Mouse (Mus musculus): ENCODE data around the gene Echdc2. TPM values are rescaled to one million over a fixed set of nuclear protein-coding genes. Genes with fewer than 3 reads are reported as not detected.

Echdc2 gene
- polyA plus RNA-seq, 1 experiment from 2014 or later: 15.4 TPM

DNA sequence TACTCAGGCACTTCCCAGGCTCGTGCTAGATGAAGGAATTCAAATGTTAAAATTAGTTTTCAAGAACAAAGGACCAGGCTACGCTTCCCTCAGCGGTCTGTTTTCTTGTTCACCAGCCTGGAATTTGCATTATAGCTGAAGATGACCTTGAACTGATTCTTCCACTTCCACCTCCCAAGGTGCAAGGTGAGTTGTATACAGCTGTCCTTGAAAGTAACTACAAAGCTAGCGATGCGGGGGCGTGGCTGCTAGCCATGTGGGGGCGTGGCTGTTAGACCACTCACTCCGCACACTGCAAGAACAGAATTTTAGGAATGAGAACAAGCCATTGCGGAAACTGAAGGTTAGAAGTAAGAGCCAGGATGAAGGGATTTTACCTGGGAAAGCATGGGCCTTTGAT lies 53.8 kb downstream of the Echdc2 start:
- Histone ChIP-seq H3K4me3 (ENCODE audit: low read depth, low read length) (no peak overlapping the region), H3K9ac (ENCODE audit: low read length) (no peak overlapping the region), H3K4me2 (ENCODE audit: low read depth) (no peak overlapping the region), H3K27me3 (ENCODE audit: control insufficient read depth, insufficient read depth, low read length) (peaks cover 34% of the 10 kb centered on the region), H3K27ac (ENCODE audit: low read depth, low read length) (no peak overlapping the region), H3K9me3 (ENCODE audit: control insufficient read depth, low read length) (no peaks in the 10 kb centered on the region), H3K4me1 (ENCODE audit: control insufficient read depth, insufficient read depth, low read length) (no peaks in the 10 kb centered on the region), H3K36me3 (ENCODE audit: control insufficient read depth, insufficient read depth, low read length) (no peaks in the 10 kb centered on the region)
- DNase-seq (ENCODE audit: low spot score) (peak; percentile 23), ATAC-seq (ENCODE audit: insufficient read depth, low FRiP score, low TSS enrichment) (no peak)
- 5% methylated on average over 9 of the region's 9 CpGs for WGBS

DNA sequence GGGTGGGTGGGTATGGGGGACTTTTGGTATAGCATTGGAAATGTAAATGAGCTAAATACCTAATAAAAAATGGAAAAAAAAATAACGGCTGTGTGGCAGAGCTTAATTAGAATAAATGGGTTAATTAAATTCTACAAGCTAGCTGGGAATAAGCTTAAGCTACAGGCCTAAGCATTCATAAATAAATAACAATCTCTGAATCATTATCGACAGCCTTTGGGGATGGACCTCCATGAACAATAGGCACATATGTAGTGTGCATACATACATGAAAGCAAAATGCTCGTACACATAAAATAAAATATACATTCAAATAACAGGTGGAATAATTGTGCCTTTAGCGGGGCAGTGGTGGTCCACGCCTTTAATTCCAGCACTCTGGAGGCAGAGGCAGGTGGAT lies 57.3 kb downstream of the Echdc2 start:
- H3K36me3 ChIP-seq (ENCODE audit: control insufficient read depth, insufficient read depth, low read length): no peaks in the 10 kb centered on the region
- H3K4me1 ChIP-seq (ENCODE audit: control insufficient read depth, insufficient read depth, low read length): no peaks in the 10 kb centered on the region
- no peak for DNase-seq (ENCODE audit: low spot score)
- H3K4me2 ChIP-seq (ENCODE audit: low read depth): no peak overlapping the region
- H3K9me3 ChIP-seq (ENCODE audit: control insufficient read depth, low read length): no peaks in the 10 kb centered on the region
- ATAC-seq (ENCODE audit: insufficient read depth, low FRiP score, low TSS enrichment): no peak
- H3K27me3 ChIP-seq (ENCODE audit: control insufficient read depth, insufficient read depth, low read length): peaks cover 21% of the 10 kb centered on the region
- no peak overlapping the region for H3K27ac ChIP-seq (ENCODE audit: low read depth, low read length)
- no peak overlapping the region for H3K9ac ChIP-seq (ENCODE audit: low read length)
- no peak overlapping the region for H3K4me3 ChIP-seq (ENCODE audit: low read depth, low read length)
- WGBS: 94% methylated on average over 5 of the region's 5 CpGs

DNA sequence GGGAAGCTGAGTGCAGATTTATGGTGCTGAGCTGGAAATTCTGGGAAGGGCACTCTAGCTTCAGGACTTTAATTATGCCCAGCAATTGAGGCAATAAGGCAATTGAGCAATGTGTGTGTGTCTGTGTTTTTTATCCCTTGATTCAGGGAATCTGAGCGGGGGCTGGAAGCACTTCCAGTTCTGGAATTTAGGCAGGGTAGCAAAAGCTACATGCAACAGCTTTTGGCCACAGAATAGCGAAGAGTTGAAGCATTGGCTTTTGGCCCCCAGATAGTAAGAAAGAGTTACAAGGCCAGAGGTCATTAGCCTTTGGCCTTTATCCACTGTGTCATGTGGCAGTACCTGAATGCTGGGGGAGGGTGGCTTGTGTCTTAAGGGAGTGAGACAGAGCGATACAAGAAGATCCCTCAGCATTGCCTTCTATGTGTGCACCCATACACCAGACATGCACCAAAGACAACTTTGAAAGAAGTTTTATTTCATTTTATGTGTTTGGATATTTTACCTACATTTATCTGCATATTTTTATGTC lies 60.2 kb downstream of the Echdc2 start:
- DNase-seq (ENCODE audit: low spot score) (no peak), ATAC-seq (ENCODE audit: insufficient read depth, low FRiP score, low TSS enrichment) (no peak)
- H3K9ac ChIP-seq (ENCODE audit: low read length): no peak overlapping the region
- H3K36me3 ChIP-seq (ENCODE audit: control insufficient read depth, insufficient read depth, low read length): no peaks in the 10 kb centered on the region
- no peak overlapping the region for H3K27ac ChIP-seq (ENCODE audit: low read depth, low read length)
- no peak overlapping the region for H3K4me3 ChIP-seq (ENCODE audit: low read depth, low read length)
- no peaks in the 10 kb centered on the region for H3K27me3 ChIP-seq (ENCODE audit: control insufficient read depth, insufficient read depth, low read length)
- 41% methylated on average over 3 of the region's 3 CpGs for WGBS
- H3K9me3 ChIP-seq (ENCODE audit: control insufficient read depth, low read length): no peaks in the 10 kb centered on the region
- H3K4me1 ChIP-seq (ENCODE audit: control insufficient read depth, insufficient read depth, low read length): no peaks in the 10 kb centered on the region
- no peak overlapping the region for H3K4me2 ChIP-seq (ENCODE audit: low read depth)

Other genes with a start within 250 kb of the Echdc2 start
- gene Cpt2, start 241.8 kb upstream of the Echdc2 start, polyA plus RNA-seq (2014; fragmentation: Nextera tagmentation; extraction: Ambion mirVana): 34.8 and 35.0 TPM in 2 replicates
- gene Slc1a7, start 197.1 kb upstream of the Echdc2 start, polyA plus RNA-seq (2014; fragmentation: Nextera tagmentation; extraction: Ambion mirVana): not detected in 2 replicates
- gene Podn, start 69.0 kb upstream of the Echdc2 start, polyA plus RNA-seq (2014; fragmentation: Nextera tagmentation; extraction: Ambion mirVana): 0.36 and 0.42 TPM in 2 replicates
- gene Scp2, start 20.4 kb upstream of the Echdc2 start, polyA plus RNA-seq (2014; fragmentation: Nextera tagmentation; extraction: Ambion mirVana): 202 TPM in 2 replicates
- gene Zyg11a, start 52.6 kb downstream of the Echdc2 start, polyA plus RNA-seq (2014; fragmentation: Nextera tagmentation; extraction: Ambion mirVana): not detected in 2 replicates
- gene Zyg11b, start 135.7 kb downstream of the Echdc2 start, polyA plus RNA-seq (2014; fragmentation: Nextera tagmentation; extraction: Ambion mirVana): 21.5 and 24.0 TPM in 2 replicates
- 48.5 and 55.3 TPM in 2 replicates for gene Coa7, start 162.7 kb downstream of the Echdc2 start, polyA plus RNA-seq (2014; fragmentation: Nextera tagmentation; extraction: Ambion mirVana)
- 2.7 and 4.3 TPM in 2 replicates for gene Shisal2a, start 217.9 kb downstream of the Echdc2 start, polyA plus RNA-seq (2014; fragmentation: Nextera tagmentation; extraction: Ambion mirVana)
- gene Gpx7, start 241.5 kb downstream of the Echdc2 start, polyA plus RNA-seq (2014; fragmentation: Nextera tagmentation; extraction: Ambion mirVana): 51.3 and 51.7 TPM in 2 replicates

All from neural tube, embryonic 11.5 days (tissue).